Mouse (Mus musculus) CH12.LX (cell line): ENCODE measurements around the gene Gm20671. TPM values are rescaled to one million over a fixed set of nuclear protein-coding genes. Genes with fewer than 3 reads are reported as not detected.

Experiments used
- DNase-seq: peaks from one replicate; pipeline ENCODE4 v3.0.0-alpha.2; 2013; ENCODE audit errors: extremely low read depth
- H3K27ac ChIP-seq: 2 replicates; pipeline ENCODE4 v1.5.1; 2012; ENCODE audit warnings: low read depth, mild to moderate bottlenecking, control low read depth, moderate library complexity; ENCODE audit not compliant: insufficient read depth
- H3K27me3 ChIP-seq: replicated peaks from 2 replicates; pipeline ENCODE3; 2012; ENCODE audit warnings: inconsistent platforms
- H3K36me3 ChIP-seq, 2 experiments: replicated peaks in 1 of 2; 2 replicates each; pipeline versions ENCODE3 to v1.6.1; 2012; ENCODE audit warnings: inconsistent platforms in 1 of 2, low read length in 1 of 2, mild to moderate bottlenecking in 1 of 2, mixed read lengths in 1 of 2, moderate library complexity in 1 of 2; ENCODE audit not compliant: control insufficient read depth in 1 of 2, insufficient read depth in 1 of 2
- H3K4me1 ChIP-seq, 2 experiments: 2 replicates each; pipeline ENCODE4 v1.6.1; 2012; ENCODE audit warnings: inconsistent platforms in 1 of 2, moderate library complexity in 1 of 2; ENCODE audit not compliant: insufficient read depth in 2 of 2, control insufficient read depth in 1 of 2
- H3K4me2 ChIP-seq: 2 replicates; pipeline ENCODE4 v1.6.1; 2012; ENCODE audit warnings: low read depth, mild to moderate bottlenecking, control low read depth; ENCODE audit not compliant: poor library complexity, insufficient read depth, severe bottlenecking
- H3K4me3 ChIP-seq, 3 experiments: fragments of 150-350 bp in 1 of 3; sonication (generic) in 1 of 3; replicated peaks in 1 of 3; 2 replicates each; pipeline versions ENCODE3 to v1.5.1; 2011 to 2012; ENCODE audit warnings: low read depth in 2 of 3, low read length in 2 of 3, mild to moderate bottlenecking in 2 of 3, moderate library complexity in 2 of 3, control low read depth in 1 of 3, improper control_type of control experiment in 1 of 3, inconsistent platforms in 1 of 3, mixed read lengths in 1 of 3; ENCODE audit not compliant: poor library complexity in 1 of 3
- H3K79me2 ChIP-seq: replicated peaks from 2 replicates; pipeline ENCODE4 v1.6.1; 2012; ENCODE audit warnings: mild to moderate bottlenecking, moderate library complexity; ENCODE audit not compliant: control insufficient read depth, poor library complexity, insufficient read depth, severe bottlenecking; ENCODE audit errors: extremely low read depth
- H3K9ac ChIP-seq: 2 replicates; pipeline ENCODE4 v1.6.1; 2012; ENCODE audit warnings: low read depth, mild to moderate bottlenecking, control low read depth, moderate library complexity; ENCODE audit not compliant: insufficient read depth
- H3K9me3 ChIP-seq: replicated peaks from 2 replicates; pipeline ENCODE3; 2012; ENCODE audit warnings: low read length, inconsistent platforms, mixed read lengths
- E2F4 ChIP-seq: IDR thresholded peaks from 2 replicates; pipeline ENCODE4 v1.6.1; 2011; ENCODE audit warnings: low read depth, low read length, improper control_type of control experiment; ENCODE audit not compliant: insufficient replicate concordance
- JUN ChIP-seq: IDR thresholded peaks from 2 replicates; pipeline ENCODE4 v1.6.1; 2011; ENCODE audit warnings: low read depth, mild to moderate bottlenecking, low read length, improper control_type of control experiment, moderate library complexity; ENCODE audit not compliant: insufficient read depth
- JUND ChIP-seq: conservative IDR thresholded peaks from 2 replicates; pipeline ENCODE4 v1.6.1; 2011; ENCODE audit warnings: low read depth, low read length, improper control_type of control experiment
- NRF1 ChIP-seq: IDR thresholded peaks from 2 replicates; pipeline ENCODE4 v1.6.1; 2014; ENCODE audit warnings: low read depth, mild to moderate bottlenecking, inconsistent platforms, low read length, improper control_type of control experiment, moderate library complexity
- RAD21 ChIP-seq: IDR thresholded peaks from 2 replicates; pipeline ENCODE4 v1.6.1; 2011; ENCODE audit warnings: low read depth, mild to moderate bottlenecking, low read length, improper control_type of control experiment, moderate library complexity
- TBP ChIP-seq: conservative IDR thresholded peaks from 2 replicates; pipeline ENCODE4 v1.6.1; 2011; ENCODE audit warnings: low read depth, low read length, improper control_type of control experiment
- TCF12 ChIP-seq: IDR thresholded peaks from 2 replicates; pipeline ENCODE4 v1.6.1; 2014; ENCODE audit warnings: low read depth, mild to moderate bottlenecking, inconsistent platforms, low read length, improper control_type of control experiment
- ZMIZ1 ChIP-seq: IDR thresholded peaks from 2 replicates; pipeline ENCODE4 v1.6.1; 2012; ENCODE audit warnings: low read depth, mild to moderate bottlenecking, inconsistent platforms, low read length, improper control_type of control experiment
- dilution Hi-C: fragments of 300-500 bp; cut with MboI; formaldehyde crosslinking; loops from 2 replicates; pipeline ENCODE4 v1.14.3; 2020; ENCODE audit warnings: low sequenced_read_pairs; ENCODE audit not compliant: extremely low pct_unique_long_range_greater_than_20kb, extremely low pct_ligation_motif_present
- in situ Hi-C: fragments of 300-500 bp; cut with MboI; formaldehyde crosslinking; loops from 3 replicates; pipeline ENCODE4 v1.14.3; 2019; ENCODE audit warnings: low sequenced_read_pairs, low pct_ligation_motif_present, low pct_unique_long_range_greater_than_20kb, mixed read lengths
- polyA plus RNA-seq: library from polyadenylated mRNA; unstranded; fragments of >175 nt; gene quantifications from 2 replicates; pipeline ENCODE4 v1.2.1, GENCODE M21; 2012; ENCODE audit warnings: low read depth; ENCODE audit not compliant: insufficient read length
- total RNA-seq, 2 experiments: library from RNA; depleted of rRNA; stranded (reverse); fragments of 300-350 nt in 1 of 2; fragments of >200 nt in 1 of 2; gene quantifications; 2 replicates each; pipeline ENCODE4 v1.2.3; 2012 to 2014

Gm20671 gene
- total and polyA plus RNA-seq, 3 experiments: 0.81 TPM; not detected in 2

DNA sequence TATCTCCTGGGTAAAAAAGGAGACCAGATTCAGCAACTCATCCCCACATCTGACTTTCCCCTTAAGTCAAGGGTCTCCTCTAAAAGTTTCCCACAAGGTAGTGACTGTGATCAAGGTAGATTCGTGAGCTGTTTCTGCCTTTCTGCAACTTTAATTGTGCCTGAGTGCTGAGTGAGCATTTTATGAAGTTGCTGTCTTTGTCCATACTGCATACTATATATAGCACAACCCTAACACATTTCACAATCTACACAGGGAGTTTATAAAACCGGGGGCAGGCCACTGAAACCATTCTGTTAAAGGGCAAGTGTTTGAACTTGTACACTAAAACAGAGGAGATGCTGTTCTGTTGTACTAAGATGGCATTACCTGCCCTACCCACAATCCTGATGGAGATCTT lies 133.5 kb downstream of the Gm20671 start:
- dilution Hi-C loops: no loop called here
- no peak overlapping the region for H3K4me2 ChIP-seq
- no peak overlapping the region for H3K9ac ChIP-seq
- no peak overlapping the region for H3K4me3 ChIP-seq
- H3K27ac ChIP-seq: no peak overlapping the region
- peaks cover 9% of the 10 kb centered on the region for H3K9me3 ChIP-seq
- H3K4me1 ChIP-seq: no peaks in the 10 kb centered on the region
- H3K27me3 ChIP-seq: no peaks in the 10 kb centered on the region
- H3K79me2 ChIP-seq: no peaks in the 10 kb centered on the region
- DNase-seq: no peak
- no peaks in the 10 kb centered on the region for H3K36me3 ChIP-seq
- in situ Hi-C loops: no loop called here
- TF ChIP-seq RAD21: no peak
- no peak for TF ChIP-seq TBP
- no peak for TF ChIP-seq JUN
- TF ChIP-seq ZMIZ1: no peak
- TF ChIP-seq TCF12: no peak
- TF ChIP-seq NRF1: no peak
- TF ChIP-seq E2F4: no peak
- no peak for TF ChIP-seq JUND
- TF ChIP-seq, all 38 proteins: peak for 0

Other genes starting within 250 kb of the Gm20671 start
- 2.2 and 2.6 TPM in 2 replicates for gene Yes1, start 215.9 kb downstream of the Gm20671 start, total RNA-seq (2012; rRNA removed)
- gene Yes1, start 215.9 kb downstream of the Gm20671 start, total RNA-seq (2014; rRNA removed): 4.1 and 4.8 TPM in 2 replicates
- 2.0 and 2.4 TPM in 2 replicates for gene Yes1, start 215.9 kb downstream of the Gm20671 start, polyA plus RNA-seq
- gene Pisd, start 41.5 kb downstream of the Gm20671 start, total RNA-seq (2012; rRNA removed): 45.2 and 48.5 TPM in 2 replicates
- gene Pisd, start 41.5 kb downstream of the Gm20671 start, total RNA-seq (2014; rRNA removed): 54.4 and 57.1 TPM in 2 replicates
- gene Pisd, start 41.5 kb downstream of the Gm20671 start, polyA plus RNA-seq: 52.1 and 54.8 TPM in 2 replicates
- gene Prr14l, start 27.1 kb upstream of the Gm20671 start, total RNA-seq (2012; rRNA removed): 15.6 and 16.8 TPM in 2 replicates
- 4.5 and 5.4 TPM in 2 replicates for gene Prr14l, start 27.1 kb upstream of the Gm20671 start, total RNA-seq (2014; rRNA removed)
- gene Prr14l, start 27.1 kb upstream of the Gm20671 start, polyA plus RNA-seq: 10.7 and 14.5 TPM in 2 replicates
- 34.0 and 39.3 TPM in 2 replicates for gene Depdc5, start 36.6 kb upstream of the Gm20671 start, total RNA-seq (2012; rRNA removed)
- 18.2 and 21.1 TPM in 2 replicates for gene Depdc5, start 36.6 kb upstream of the Gm20671 start, total RNA-seq (2014; rRNA removed)
- gene Depdc5, start 36.6 kb upstream of the Gm20671 start, polyA plus RNA-seq: 27.8 and 36.6 TPM in 2 replicates
- 63.3 and 78.6 TPM in 2 replicates for gene Ywhah, start 191.7 kb upstream of the Gm20671 start, total RNA-seq (2012; rRNA removed)
- gene Ywhah, start 191.7 kb upstream of the Gm20671 start, total RNA-seq (2014; rRNA removed): 188 and 190 TPM in 2 replicates
- gene Ywhah, start 191.7 kb upstream of the Gm20671 start, polyA plus RNA-seq: 320 and 355 TPM in 2 replicates